Mouse (Mus musculus): ENCODE measurements around the gene Bok. TPM values are rescaled to one million over a fixed set of nuclear protein-coding genes. Genes with fewer than 3 reads are reported as not detected.

Bok gene
- polyA plus RNA-seq, 1 experiment, result 6.6 TPM

DNA sequence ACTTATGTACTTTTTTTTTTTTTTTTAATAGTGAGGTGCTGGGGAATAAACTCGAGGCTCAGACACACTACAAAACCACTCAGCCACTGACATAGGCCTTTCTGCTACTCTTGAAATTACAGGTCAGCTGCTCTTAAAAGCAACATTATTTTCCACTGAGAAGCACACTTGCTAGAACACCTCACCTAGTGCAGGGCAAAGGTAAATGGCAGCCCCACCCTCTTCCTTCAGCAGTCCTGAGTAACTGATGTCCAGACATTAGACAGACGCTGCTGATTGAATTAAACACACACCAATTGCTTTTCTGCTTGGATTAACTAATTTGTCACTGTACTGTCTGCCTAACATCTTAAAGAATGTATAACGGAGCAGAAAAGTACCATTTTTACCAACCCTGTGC lies 39.2 kb downstream of the Bok start:
- no peaks in the 10 kb centered on the region for H3K9me3 ChIP-seq (replicated peaks; ENCODE audit: control insufficient read depth, insufficient read depth, low read length, poor library complexity, severe bottlenecking)

DNA sequence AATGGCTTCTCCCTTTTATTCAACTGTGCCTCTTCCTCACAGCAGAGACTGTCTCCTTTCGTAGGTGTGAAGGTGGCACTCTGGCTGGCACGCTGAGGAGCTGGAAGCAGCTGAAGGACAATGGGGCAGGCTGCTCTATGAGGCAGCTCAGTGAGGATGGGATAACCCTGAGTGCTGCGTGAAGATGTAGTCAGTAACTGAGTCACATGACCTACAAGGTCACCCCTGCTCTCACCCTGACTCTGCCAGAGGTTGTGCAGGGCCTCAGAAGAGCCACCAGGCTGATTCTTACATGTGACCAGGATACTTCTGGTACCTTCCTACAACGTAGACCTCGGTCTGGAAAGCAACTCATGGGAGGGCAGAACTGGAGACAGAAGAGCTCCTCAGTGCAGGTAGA lies 40.2 kb downstream of the Bok start:
- Histone ChIP-seq H3K4me3 (ENCODE audit: low read depth, low read length) (no peak overlapping the region), H3K4me1 (ENCODE audit: control insufficient read depth, insufficient read depth, low read length) (no peaks in the 10 kb centered on the region), H3K9me3 (replicated peaks; ENCODE audit: control insufficient read depth, insufficient read depth, low read length, poor library complexity, severe bottlenecking) (no peaks in the 10 kb centered on the region), H3K27me3 (ENCODE audit: control insufficient read depth, insufficient read depth, low read length, poor library complexity, severe bottlenecking) (no peaks in the 10 kb centered on the region), H3K27ac (ENCODE audit: insufficient read depth, low read length) (no peak overlapping the region), H3K36me3 (ENCODE audit: control insufficient read depth, insufficient read depth, low read length, poor library complexity, severe bottlenecking) (0 out of 2 replicates have a peak, but pooled peaks cover 2% of the 10 kb centered on the region), H3K9ac (ENCODE audit: low read depth, poor library complexity, severe bottlenecking) (no peak overlapping the region)
- TF ChIP-seq POLR2A (IDR thresholded peaks at IDR 0.05; ENCODE audit: insufficient read depth, low read length), result no peak
- no peak for TF ChIP-seq EP300 (IDR thresholded peaks at IDR 0.05; ENCODE audit: insufficient read depth, low read depth, low read length)
- TF ChIP-seq CTCF (IDR thresholded peaks at IDR 0.05; ENCODE audit: low read depth, low read length), result no peak

More for the DNA sequence above, 39.2 kb downstream of the Bok start:
- no peak overlapping the region for H3K4me3 ChIP-seq (ENCODE audit: low read depth, low read length)
- no peak for TF ChIP-seq CTCF (IDR thresholded peaks at IDR 0.05; ENCODE audit: low read depth, low read length)
- no peak for TF ChIP-seq EP300 (IDR thresholded peaks at IDR 0.05; ENCODE audit: insufficient read depth, low read depth, low read length)
- no peak for TF ChIP-seq POLR2A (IDR thresholded peaks at IDR 0.05; ENCODE audit: insufficient read depth, low read length)
- no peak overlapping the region for H3K9ac ChIP-seq (ENCODE audit: low read depth, poor library complexity, severe bottlenecking)
- no peaks in the 10 kb centered on the region for H3K27me3 ChIP-seq (ENCODE audit: control insufficient read depth, insufficient read depth, low read length, poor library complexity, severe bottlenecking)
- 0 out of 2 replicates have a peak, but pooled peaks cover 2% of the 10 kb centered on the region for H3K36me3 ChIP-seq (ENCODE audit: control insufficient read depth, insufficient read depth, low read length, poor library complexity, severe bottlenecking)
- H3K27ac ChIP-seq (ENCODE audit: insufficient read depth, low read length), result no peak overlapping the region
- no peaks in the 10 kb centered on the region for H3K4me1 ChIP-seq (ENCODE audit: control insufficient read depth, insufficient read depth, low read length)

DNA sequence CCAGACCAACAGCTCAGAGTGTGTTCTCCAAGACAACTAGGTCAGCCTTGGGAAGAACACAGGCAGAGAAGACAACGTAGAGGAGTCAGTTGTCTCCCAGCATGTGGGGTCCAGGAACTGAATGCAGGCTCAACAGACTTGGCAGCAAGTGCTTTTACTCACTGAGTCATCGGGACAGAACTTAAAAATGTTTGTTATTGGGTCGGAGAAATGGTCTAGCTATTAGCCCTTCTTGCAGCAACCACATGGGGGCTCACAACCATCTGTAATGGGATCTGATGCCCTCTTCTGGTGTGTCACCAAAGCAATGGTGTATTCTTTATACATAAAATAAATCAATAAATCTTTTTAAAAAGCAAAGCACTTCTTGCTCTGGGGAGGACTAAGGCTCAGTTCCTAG lies 40.7 kb downstream of the Bok start:
- peaks cover under 1% of the 10 kb centered on the region for H3K4me1 ChIP-seq (ENCODE audit: control insufficient read depth, insufficient read depth, low read length)
- TF ChIP-seq POLR2A (IDR thresholded peaks at IDR 0.05; ENCODE audit: insufficient read depth, low read length) (no peak), EP300 (IDR thresholded peaks at IDR 0.05; ENCODE audit: insufficient read depth, low read depth, low read length) (no peak), CTCF (IDR thresholded peaks at IDR 0.05; ENCODE audit: low read depth, low read length) (no peak)
- no peak overlapping the region for H3K27ac ChIP-seq (ENCODE audit: insufficient read depth, low read length)
- H3K9me3 ChIP-seq (replicated peaks; ENCODE audit: control insufficient read depth, insufficient read depth, low read length, poor library complexity, severe bottlenecking), result no peaks in the 10 kb centered on the region
- H3K27me3 ChIP-seq (ENCODE audit: control insufficient read depth, insufficient read depth, low read length, poor library complexity, severe bottlenecking), result no peaks in the 10 kb centered on the region
- H3K9ac ChIP-seq (ENCODE audit: low read depth, poor library complexity, severe bottlenecking), result no peak overlapping the region
- H3K4me3 ChIP-seq (ENCODE audit: low read depth, low read length), result no peak overlapping the region
- H3K36me3 ChIP-seq (ENCODE audit: control insufficient read depth, insufficient read depth, low read length, poor library complexity, severe bottlenecking), result 0 out of 2 replicates have a peak, but pooled peaks cover 2% of the 10 kb centered on the region

DNA sequence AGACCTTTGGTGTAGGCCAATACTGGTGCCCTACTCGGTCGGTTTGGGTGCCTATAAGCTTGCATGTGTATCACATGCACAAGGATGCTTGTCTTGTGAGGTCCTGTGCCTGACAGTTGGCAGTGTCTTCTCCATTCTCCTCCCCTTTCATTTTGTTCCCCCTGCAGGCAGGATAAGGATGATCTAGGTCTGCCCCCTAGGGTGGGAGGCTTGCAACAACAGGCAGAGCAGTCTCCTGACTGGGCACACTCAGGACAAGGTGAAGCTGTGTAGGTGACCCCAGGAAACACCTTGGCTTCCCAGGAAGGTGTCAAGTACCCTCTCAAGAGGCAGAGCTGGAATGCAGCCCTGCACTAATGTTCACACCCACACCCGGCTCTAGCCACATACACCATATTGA lies 41.5 kb downstream of the Bok start:
- peak; percentile 87 for TF ChIP-seq CTCF (IDR thresholded peaks at IDR 0.05; ENCODE audit: low read depth, low read length)
- no peak for TF ChIP-seq EP300 (IDR thresholded peaks at IDR 0.05; ENCODE audit: insufficient read depth, low read depth, low read length)
- TF ChIP-seq POLR2A (IDR thresholded peaks at IDR 0.05; ENCODE audit: insufficient read depth, low read length), result no peak
- Histone ChIP-seq H3K4me3 (ENCODE audit: low read depth, low read length) (no peak overlapping the region), H3K9me3 (replicated peaks; ENCODE audit: control insufficient read depth, insufficient read depth, low read length, poor library complexity, severe bottlenecking) (no peaks in the 10 kb centered on the region), H3K9ac (ENCODE audit: low read depth, poor library complexity, severe bottlenecking) (no peak overlapping the region), H3K27me3 (ENCODE audit: control insufficient read depth, insufficient read depth, low read length, poor library complexity, severe bottlenecking) (no peaks in the 10 kb centered on the region), H3K27ac (ENCODE audit: insufficient read depth, low read length) (no peak overlapping the region), H3K4me1 (ENCODE audit: control insufficient read depth, insufficient read depth, low read length) (peaks cover 3% of the 10 kb centered on the region), H3K36me3 (ENCODE audit: control insufficient read depth, insufficient read depth, low read length, poor library complexity, severe bottlenecking) (0 out of 2 replicates have a peak, but pooled peaks cover 2% of the 10 kb centered on the region)

DNA sequence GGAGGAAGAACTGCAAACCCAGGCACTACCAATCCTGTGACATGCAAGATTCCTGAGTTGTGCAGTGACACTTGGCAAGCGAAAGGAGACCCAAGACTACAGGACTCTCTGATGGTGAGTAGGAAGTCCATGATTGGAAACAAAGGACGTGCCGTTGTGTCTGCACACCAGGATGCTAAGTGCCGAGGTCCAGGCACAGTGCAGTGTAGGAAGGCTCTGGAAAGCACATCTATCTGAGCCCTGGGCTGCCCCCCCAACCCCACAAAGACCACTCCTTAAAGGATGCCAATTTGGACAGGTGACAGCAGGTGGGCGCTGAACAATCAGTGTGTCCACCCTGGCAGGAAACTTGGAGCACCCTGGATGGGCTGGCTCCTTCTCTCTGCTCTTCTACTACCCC lies 45.6 kb downstream of the Bok start:
- Histone ChIP-seq H3K36me3 (ENCODE audit: control insufficient read depth, insufficient read depth, low read length, poor library complexity, severe bottlenecking) (no peaks in the 10 kb centered on the region), H3K4me1 (ENCODE audit: control insufficient read depth, insufficient read depth, low read length) (peaks cover 3% of the 10 kb centered on the region), H3K27ac (ENCODE audit: insufficient read depth, low read length) (no peak overlapping the region), H3K9me3 (replicated peaks; ENCODE audit: control insufficient read depth, insufficient read depth, low read length, poor library complexity, severe bottlenecking) (no peaks in the 10 kb centered on the region), H3K9ac (ENCODE audit: low read depth, poor library complexity, severe bottlenecking) (no peak overlapping the region), H3K27me3 (ENCODE audit: control insufficient read depth, insufficient read depth, low read length, poor library complexity, severe bottlenecking) (no peaks in the 10 kb centered on the region), H3K4me3 (ENCODE audit: low read depth, low read length) (no peak overlapping the region)
- TF ChIP-seq CTCF (IDR thresholded peaks at IDR 0.05; ENCODE audit: low read depth, low read length) (no peak), POLR2A (IDR thresholded peaks at IDR 0.05; ENCODE audit: insufficient read depth, low read length) (no peak), EP300 (IDR thresholded peaks at IDR 0.05; ENCODE audit: insufficient read depth, low read depth, low read length) (no peak)

DNA sequence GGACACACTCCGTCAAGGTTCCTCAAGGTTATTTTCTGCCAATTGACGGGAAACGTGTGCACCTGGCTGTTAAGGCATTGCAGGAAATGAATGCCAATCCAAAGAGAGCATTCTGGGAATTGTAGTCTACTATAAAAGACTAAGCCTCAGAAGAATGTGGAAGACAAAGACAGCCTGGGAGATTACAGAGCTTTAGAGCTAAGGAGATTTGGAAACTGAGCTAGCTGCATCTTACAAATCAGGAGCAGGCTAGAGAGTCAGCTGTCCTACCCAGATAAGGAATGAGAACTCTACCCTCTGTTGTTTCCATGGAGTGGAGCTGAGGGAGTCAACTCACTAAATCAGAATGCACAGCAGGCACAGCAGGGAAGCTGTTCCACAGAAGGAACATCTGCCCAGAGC lies 46.4 kb downstream of the Bok start:
- Histone ChIP-seq H3K27me3 (ENCODE audit: control insufficient read depth, insufficient read depth, low read length, poor library complexity, severe bottlenecking) (no peaks in the 10 kb centered on the region), H3K9ac (ENCODE audit: low read depth, poor library complexity, severe bottlenecking) (no peak overlapping the region), H3K4me3 (ENCODE audit: low read depth, low read length) (no peak overlapping the region), H3K9me3 (replicated peaks; ENCODE audit: control insufficient read depth, insufficient read depth, low read length, poor library complexity, severe bottlenecking) (no peaks in the 10 kb centered on the region), H3K36me3 (ENCODE audit: control insufficient read depth, insufficient read depth, low read length, poor library complexity, severe bottlenecking) (no peaks in the 10 kb centered on the region), H3K27ac (ENCODE audit: insufficient read depth, low read length) (0 out of 2 replicates have a peak overlapping the region, but pooled peaks have one; percentile 25), H3K4me1 (ENCODE audit: control insufficient read depth, insufficient read depth, low read length) (peaks cover 3% of the 10 kb centered on the region)
- TF ChIP-seq CTCF (IDR thresholded peaks at IDR 0.05; ENCODE audit: low read depth, low read length) (no peak), EP300 (IDR thresholded peaks at IDR 0.05; ENCODE audit: insufficient read depth, low read depth, low read length) (no peak), POLR2A (IDR thresholded peaks at IDR 0.05; ENCODE audit: insufficient read depth, low read length) (no peak)
